Mouse (Mus musculus): ENCODE measurements around the gene Ccr3.

GRCm38 (mm10) chr9:124021672-124022071, at the start of gene Ccr3:
- TF ChIP-seq POLR2A (IDR thresholded peaks at IDR 0.05; ENCODE audit: extremely low read depth, insufficient read depth, low read length) (no peak), CTCF (IDR thresholded peaks at IDR 0.05; ENCODE audit: low read depth, low read length) (no peak)

Data from liver, adult 2 months (tissue).